Mouse (Mus musculus) CD8-positive naive resting alpha-beta T cell, adult 2 months (primary cell): ENCODE results near the gene Arpc2.

Source experiments
- DNase-seq, 2 experiments: peaks; one replicate each; pipeline ENCODE4 v3.0.0; 2022; ENCODE audit warnings: low read depth in 2 of 2, low spot score in 2 of 2

Arpc2 gene

DNA sequence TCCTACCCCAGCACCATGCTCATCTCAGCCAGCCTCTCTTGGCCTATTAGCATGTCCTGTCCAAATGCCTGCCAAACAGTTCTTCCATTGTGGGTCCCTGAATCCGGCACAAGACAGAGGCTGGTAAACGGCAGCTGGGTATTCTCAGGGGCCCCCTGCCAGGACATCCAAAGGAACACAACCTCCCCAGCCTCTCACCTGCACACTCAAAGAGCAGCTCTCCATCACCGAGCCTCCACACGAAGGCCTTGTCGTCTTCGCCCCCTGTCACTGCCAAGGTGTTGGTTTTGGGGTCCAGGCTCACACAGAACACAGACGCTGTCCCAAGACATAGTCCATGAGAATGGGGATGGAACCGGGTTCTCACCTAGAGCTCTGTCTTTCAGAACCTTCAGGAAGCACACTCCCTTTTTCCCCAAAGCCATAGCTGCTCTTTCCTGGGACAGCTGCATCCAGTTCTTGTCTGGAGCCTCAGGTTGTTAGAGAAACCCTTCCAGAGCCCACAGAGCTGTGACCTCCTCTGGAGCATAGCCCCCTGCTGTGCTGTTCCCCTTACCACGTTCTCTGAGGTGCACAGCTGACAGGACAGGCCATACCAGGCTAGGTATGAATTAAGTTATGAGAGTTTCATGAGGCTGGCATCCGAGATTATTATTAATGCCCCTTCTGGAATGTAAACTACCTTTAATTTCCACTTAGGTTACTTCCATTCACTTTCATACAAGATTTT, 47.2 kb downstream of the Arpc2 start:
- DNase-seq = no peak

DNA sequence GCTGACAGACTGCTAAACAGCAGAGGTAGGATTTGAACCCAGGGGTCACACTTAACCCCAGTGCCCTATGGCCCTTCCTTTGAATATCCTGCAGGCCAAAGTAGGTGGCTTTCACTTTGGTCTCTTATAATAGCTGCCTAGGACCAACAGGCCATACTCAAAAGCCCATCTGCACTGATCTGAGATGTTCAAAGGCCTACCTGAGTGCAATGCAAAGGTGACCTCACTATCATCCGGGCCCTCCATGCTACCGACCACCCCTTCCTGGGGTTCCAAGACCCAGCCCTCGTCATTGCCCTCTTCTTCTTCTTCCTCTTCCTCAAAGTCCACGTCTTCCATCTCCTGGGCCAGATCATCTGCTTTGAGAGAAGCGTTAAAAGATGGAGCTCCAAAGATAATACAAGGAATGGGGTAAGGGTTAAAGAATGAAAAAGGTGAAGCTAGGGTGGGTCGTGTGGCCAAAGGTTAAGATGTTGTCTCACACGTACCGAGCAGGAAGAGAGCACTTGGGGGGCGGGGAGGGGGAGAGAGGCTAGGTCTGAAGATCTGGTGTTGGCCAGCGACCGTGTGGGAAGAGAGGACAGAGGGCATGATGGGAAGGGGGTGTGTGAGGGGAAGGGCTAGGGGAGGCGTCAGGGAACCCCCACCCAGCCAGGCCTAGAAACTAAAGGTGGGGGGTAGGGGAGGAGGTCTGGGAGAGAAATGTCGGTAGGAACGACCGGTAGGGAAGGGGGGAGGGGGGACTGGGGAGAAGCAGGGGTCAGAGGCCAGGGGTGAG, 48.0 kb downstream of the Arpc2 start:
- peak; percentile 23 to 31 for DNase-seq

DNA sequence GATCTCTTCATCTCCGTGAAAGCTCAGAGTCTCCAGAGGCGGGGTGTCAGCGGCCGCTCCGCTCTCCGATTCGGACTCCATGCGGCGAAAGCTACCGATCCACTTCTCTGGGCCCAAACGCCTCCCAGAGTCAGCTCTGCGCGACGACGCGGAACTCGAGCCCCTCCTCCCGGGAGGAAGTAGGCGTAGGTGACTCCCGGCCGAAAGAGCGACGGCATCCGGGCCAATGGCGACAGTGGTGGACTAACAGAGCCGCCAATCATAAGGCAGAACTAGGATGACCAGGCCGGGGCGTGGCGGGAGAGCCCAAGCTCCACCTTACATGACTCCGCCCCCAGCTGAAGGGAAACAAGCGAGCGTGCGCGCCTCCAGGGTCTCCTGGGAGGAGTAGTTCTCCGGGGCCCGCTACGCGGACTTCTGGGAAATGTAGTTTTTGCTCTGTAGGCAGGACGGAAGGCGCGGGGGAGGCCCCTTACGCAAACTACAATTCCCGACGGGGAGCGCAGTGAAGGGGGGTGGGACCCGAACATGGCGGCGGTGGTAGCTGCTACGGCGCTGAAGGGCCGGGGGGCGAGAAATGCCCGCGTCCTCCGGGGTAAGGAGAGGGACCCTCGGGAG, 48.8 kb downstream of the Arpc2 start, which contains the start of the genes Aamp and Pnkd:
Gene Aamp, minus strand, starts transcription at position 196 of the 618 bp plus-strand sequence.
Gene Pnkd, plus strand, starts transcription at position 388 of the 618 bp plus-strand sequence.
- DNase-seq = peak; percentile 100

DNA sequence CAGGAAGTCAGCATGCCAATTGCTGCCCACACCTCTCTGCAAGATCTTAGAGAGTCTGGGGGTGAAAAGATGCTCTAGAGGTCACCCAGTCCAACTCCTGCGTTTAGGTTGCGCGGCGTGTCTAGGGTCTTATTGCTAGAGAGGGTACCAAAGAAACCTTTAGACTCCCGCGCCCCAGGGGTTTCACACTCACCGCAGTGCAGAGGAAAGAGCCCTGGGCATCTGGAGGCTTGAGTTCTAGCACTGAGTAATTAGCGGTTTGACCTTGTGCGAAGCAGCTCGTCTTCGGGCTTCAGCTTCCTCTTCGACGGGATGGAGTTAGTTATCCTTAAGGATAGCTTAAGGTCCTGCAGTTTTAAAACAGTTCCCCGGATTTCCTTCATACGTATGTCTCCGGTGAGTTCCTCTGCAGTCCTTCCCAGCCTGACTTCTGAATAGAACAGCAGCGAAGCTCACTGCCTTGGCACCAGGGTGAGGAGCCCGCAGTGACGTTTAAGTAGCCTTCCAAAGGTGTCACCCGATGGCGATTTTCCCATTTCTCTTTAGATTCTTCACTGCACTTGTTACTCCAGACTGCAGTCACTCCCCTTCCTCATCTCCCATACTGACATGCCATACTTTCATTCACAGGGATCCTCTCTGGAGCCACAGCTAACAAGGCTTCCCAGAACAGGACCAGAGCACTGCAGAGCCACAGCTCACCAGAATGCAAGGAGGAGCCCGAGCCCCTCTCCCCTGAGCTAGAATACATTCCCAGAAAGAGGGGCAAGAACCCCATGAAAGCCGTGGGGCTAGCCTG, 49.5 kb downstream of the Arpc2 start:
- no peak for DNase-seq

DNA sequence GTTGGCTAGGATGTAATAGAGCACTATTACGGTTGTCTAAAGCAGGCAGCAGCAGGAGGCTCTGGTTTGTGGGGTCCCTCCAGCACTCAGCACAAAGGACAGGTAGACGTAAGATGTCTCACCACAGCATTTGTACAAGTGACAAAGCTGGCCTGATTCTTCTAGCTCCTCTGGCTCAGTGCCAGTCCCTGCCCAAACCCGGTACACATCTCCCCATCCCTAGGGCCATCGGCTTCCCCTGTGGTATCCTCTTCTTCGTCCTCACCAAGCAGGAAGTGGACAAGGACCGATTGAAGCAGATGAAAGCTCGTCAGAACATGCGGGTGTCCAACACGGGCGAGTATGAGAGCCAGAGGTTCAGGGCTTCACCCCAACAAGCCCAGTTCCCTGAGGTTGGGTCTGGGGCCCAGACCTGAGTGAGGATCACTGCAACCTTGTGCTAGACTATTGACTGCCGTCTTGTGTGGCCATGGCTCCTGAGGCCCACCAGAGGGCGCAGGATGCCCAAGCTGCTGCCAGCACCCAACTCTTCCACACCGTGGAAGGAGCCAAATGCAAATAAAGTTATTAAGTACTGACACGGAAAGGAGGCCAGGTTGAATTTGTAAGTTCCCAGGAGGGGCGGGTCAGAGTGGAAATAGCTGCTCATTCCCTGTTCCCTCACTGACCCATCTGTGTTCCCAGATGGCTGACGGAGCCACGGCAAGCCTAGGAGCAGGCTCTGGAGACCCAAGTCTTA, 51.2 kb downstream of the Arpc2 start:
- peak in 1 of 2 experiments; percentile 18 for DNase-seq

DNA sequence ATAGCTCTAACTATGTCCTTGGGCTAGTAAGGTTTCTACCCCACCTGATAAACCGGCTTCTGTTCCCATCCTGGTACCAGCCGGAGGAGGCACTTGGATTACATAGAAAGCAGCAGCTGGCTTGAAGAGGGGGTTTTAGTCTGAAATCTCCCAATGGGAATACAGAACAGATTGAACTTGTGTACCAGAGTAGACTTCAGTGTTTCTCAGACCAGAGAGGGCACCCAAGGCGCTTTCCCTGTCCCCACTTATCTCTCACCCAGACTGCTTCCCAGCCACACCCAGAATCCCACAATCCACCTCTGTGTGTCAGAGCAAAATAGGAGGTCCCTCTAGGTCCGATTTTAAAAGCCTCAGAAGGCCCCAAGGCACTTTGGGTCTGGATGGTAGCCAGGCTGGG, 52.4 kb downstream of the Arpc2 start:
- DNase-seq = no peak

DNA sequence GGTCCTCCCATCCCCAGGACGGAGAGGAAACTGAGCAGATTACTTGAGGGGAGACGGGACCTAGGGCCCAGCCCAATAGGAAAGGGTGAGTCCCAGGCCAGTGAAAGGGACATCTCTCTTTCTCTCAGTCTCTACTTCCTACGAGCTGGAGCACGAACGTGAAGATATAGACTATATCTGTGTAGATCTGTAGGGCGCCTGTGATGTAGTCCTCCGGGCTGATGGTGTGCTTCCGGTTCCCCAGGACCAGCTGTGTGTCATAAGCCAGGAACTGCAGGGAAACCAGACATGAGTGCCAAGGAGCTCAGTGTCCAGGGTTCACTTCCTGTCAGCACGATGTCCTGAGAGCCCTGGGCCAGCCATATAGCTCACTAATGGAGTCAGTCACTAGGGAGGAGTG, 53.4 kb downstream of the Arpc2 start:
- DNase-seq = no peak

DNA sequence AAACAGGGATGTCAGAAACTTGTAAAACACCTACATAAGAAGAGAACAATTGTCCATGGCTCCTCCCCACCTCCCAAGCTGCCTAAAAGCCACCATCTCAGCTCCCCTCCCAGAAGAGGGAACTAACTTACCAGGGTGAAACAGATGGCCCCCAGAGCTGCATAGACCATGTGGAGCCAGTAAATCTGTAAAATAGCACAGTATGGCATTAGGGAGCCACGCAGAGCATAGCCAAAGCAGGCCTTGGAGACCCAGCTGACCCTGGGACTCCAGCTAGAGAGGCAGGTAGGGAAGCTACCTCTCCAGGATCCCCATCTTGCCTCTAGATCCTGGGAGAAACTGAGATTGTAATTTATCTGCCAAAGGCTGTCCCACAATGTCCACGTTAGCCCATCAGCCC, 53.9 kb downstream of the Arpc2 start:
- no peak for DNase-seq

DNA sequence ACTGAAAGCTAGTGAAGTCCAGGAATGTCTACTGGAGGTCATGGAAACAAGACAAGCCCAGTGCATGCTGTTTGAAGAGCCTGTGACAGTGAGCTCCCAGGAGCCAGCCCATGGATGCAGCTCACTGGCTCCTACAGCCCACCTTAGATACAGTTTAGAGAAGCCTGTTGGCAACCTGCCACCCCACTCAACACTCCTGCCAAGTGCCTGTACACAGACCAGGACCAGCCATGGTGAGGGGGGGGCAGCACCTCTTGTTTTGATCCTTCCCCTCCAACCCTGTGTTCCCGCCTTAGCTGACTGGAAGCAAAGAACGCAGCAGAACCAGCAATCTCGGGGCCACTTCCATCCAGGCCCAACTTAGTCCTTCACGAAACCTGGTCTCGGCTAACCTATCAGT, 54.3 kb downstream of the Arpc2 start:
- no peak for DNase-seq

DNA sequence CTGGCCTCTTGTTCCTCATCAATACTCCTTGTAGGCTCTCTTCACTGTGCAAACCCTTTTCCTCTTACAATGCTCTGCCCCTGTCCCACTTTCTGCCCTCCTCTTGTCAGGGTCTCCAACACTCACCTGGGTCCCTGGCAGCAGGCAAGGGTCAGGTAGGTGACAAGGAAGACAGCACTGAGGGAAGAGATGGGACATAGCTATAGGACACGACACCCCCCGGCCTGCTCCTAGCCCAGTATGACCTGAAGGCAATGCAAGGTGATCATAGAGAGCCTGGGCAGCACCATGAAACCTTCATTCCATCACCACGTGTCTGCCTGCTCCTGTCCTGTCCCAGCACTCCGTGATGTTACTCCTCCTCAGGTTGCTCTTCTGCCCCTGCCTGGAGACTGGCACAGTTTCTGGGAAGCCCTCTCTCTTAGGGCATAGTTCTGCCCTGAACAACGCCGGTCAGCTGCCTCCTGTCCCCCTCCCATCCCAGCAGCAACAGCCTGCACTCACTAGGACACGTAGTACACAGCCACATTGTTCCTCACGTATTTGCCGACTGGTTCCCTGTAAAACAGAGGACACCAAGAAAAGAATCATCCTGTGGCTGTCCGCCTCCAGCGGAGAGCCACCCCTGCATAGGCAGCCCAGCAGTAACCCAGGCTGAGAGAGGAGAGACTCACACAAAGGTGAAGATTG, 56.6 kb downstream of the Arpc2 start:
- DNase-seq = no peak

DNA sequence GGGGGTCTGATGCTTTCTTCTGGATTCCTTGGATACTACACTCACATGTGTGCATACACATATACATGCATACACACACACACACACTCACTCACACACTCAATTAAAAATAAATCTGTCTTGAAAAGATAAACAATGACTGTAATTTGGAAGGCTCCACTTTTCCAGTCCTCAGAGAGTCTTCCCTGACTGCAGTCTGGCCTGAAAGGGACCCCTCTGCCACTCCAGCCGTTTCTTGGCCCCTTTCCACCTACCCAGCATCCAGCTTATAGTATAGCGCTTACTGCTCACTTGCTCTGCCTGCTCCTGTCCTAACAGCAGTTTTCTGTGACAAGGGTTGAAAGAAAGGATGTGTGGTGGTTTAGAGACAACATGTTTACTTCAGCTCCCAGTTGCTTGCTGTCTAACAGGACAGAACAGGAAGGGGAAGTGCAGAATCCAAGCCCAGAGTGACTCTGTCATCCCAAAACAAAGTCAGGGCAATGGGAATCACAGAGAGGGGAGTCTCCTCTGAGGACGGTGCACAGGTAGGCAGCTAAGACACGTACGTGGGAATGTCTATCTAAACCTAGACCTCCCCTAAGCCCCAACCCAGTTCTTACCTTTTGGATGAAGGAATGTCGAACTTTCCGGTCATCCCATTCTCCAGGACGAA, 57.5 kb downstream of the Arpc2 start:
- DNase-seq = no peak

DNA sequence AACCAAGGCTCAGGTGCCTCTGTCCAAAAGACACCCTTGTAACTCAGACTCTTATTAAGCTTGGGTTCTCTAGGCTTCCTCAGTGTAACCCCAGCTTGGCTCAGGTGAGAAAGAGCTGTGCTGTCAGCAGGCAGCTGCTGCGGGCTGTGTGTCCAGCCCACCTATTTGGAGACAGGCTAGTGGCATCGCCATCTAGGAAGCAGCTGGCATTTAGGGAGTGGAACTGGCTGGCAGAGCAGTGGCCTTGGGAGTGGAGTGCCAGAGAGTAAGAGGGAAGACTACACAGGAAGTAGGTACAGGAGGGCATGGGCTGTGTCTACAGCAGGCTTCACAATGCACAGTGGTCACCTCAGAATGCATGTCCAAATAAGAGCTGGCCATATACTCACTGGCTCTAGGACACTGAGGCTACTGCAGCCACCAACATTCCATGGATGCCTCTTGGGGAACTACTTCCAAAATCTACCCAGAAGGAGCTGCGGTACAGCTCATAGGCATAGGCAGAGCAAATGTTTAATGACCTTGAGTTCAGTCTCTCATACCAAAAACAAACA, 58.3 kb downstream of the Arpc2 start:
- DNase-seq = no peak

DNA sequence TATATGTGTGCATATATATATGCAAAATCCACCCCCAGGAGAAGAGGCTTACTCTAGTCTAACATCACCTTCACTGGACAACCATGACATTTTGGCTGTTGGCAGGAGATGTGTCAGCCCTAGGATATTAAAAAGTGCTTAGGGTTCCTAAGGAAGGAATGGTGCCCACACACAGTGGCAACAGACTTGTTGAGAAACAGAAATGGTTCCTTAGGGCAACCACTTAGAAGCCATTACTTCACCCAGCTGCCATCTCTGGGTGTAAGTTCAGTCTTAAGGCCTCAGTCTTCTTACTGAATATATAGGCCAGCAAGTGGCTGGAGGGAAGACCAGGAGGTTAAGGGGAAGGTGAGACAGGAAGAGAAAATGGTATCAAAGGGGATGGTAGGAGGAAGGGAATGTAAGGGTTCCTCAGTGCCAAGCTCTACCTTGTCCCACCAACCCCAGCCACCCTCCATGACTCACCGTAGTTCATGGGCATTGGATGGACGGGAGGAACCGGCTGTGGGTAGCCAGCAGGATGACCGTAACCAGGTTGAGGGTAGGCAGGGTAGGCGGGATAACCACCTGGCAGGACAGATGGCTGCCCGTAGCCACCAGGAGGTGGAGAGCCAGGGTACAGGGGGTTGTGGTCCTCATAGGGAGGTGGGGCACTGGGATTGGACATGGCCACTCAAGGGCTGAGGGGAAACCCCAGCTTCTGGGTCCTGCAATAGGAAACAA, 59.0 kb downstream of the Arpc2 start:
- DNase-seq = no peak

DNA sequence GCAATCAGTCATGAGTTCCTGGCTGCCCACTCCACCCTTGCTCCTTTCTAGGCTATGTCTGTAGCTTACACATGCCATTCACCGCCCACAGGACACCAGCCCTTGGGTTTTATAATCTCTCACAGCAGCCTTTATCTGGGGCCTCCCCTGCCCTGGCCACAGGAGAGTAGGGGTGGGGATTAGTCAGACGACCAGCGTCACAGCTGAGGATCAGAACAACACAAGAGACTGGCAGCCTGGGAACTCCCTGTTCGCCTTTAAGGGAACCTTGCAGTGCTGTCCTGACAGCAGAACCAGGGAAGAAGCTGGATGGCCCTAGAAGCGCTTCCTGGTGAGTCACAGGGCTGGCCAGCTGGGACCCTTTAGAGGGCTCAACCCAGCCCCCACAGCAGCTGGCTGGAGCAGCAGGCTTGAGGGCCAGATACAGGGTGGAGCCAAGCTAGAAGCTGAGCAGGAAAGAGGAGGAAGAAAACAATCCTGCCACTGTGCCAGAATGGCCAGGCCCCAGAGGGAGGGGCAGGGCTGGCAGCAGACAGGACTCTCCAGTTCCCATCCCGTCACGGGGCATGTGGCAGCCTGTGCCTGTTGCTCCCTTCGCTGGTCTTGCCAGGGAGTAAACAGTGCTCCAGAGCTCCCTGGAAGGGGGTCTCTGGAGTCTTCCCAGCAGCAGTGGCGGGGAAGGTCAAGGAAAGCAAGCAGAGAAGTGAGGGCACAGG, 59.7 kb downstream of the Arpc2 start:
- DNase-seq = no peak

DNA sequence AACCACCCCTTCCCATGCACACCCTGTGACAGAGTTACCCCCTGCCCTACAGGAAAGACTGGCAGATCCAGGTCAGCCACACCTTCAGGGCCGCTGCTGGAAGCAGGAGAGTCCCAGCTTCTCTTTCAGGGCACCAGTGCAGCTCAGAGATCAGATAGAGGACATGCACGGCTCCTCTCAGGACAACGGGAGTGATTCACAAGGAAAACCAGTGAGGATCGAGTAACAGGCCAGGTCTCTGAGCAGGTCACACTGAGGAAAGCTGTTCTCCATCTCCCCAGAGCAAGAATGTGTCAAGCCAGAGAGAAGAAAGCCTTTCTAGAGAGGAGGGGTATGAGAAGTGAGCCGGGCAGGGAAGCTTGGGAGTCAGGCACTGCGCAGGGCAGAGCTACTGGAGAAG, 60.6 kb downstream of the Arpc2 start:
- no peak for DNase-seq

DNA sequence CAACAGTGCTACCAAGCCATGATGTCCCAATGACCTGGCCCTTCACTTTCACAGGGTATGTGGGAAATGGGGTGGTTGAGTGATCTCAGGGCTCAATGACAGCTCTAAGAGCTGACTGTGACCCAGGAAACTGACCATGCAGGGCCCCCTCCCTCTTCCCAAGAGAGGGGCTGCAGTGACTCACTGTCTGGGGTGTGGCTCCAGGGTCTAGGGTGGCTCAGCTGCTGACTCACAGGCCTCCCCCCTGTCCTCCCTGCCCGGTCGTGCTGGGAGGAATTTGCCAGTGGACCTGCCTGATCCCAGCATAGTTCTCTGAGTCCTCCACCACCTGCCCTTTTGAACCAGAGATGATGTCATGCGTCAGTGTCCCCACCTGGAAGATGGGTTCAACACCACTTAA, 61.4 kb downstream of the Arpc2 start:
- no peak for DNase-seq

DNA sequence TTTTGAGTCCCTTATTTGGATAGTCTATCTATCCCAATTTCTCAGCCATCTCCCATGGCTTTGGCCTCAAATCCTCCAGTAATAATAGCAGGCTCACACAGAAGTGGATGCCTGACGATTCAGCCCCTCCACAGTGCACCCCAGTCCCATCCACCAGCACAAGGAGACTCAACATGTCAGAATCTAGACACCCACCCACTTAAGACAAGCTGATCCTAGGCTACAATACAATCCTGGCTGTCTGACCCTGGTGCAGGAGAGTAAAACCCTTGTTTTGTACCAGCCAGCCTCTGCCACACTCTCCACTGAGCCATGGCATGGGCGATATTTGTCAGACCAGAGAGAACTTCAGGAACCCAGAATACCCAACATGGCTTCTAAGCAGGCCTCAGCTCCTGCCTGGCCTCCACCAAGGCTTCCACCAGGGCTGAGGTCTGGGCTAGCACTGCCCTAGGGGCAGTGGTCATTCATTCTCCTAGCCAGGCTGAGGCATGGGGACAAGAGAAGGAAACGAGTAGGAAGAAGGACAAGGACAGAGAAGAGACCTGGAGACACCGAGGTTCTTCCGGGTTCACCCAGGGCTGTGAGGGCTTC, 62.4 kb downstream of the Arpc2 start:
- DNase-seq = no peak
